Mouse (Mus musculus) brain, embryonic 18.5 days (tissue): ENCODE results near the gene Bod1l.

ENCODE experiments used
- DNase-seq: peaks from one replicate; pipeline ENCODE4 v3.0.0-alpha.2; 2012; ENCODE audit warnings: low read depth, low spot score

Bod1l gene

DNA sequence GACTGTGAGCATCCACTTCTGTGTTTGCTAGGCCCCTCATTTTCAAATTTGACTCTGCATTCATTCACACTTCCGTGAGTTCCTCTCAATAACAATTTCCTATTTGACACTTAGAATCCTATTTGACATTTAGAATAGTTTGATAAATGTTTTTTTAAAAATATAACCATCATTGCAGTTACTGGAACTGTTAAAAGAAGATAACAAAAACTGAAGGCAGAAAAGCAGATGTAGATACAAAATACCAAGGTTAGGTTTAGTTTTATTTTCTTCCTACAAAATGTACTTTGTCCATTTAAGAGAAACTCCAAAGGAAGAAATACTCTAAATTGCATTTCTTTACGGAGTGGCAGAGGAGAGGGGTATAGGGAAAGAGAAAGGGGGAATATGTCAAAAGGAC is 42.5 kb downstream of the Bod1l start:
- no peak for DNase-seq

DNA sequence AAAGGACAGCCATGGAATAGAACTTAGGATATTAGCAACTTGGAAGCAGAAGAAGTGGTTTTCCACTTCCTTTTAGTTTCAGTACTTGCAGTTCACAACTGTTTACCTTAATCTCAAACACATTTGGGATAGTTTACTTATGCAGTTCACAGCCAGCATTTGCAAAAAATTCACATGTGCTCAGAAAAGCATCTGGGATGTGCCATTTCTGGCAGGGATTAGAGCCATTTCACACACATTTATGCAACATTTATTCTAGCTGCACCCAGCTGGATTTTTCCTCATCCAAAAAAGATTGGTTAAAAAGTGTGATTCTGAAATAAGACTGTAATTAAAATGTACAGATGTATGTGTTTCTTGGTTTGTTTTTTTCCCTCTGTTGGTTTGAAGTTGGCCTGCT is 49.7 kb downstream of the Bod1l start:
- no peak for DNase-seq

DNA sequence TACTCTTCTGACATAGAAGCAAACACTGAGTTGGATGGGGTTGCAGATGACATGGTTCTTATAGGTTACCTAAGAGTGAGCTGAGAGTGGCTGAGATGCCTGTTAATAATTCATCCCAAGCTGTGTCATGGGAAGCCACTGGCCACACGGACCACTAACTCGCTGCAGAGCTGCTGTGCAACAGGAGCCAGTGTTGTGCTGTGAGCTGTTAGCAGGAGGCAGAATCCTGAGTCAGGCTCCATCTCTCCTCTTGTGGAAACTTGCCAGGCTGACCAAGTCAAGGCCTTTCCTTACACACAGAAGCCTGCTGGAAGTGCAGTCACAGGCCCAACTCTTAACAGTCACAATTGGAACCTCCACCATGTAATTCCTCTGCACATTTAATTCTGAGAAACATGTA is 53.6 kb downstream of the Bod1l start:
- DNase-seq, result no peak

DNA sequence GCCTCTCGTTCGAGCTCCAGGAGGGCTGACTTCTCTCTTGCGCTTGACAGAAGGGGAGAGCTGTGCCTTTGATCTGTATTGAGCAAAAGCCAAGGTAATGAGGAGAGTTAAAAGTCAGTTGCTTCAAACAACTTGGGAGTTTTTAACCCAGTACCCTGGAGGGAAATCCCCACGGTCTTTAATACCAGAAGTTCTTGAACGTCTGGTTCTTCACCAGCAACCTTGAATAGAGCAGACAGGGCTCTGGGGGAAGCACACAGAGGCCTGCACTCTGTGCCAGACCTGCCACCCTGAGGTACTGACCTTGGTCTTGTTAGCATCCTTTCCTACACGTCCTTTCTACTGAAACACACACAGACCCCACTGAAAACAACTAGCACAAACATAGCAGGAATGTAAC is 55.2 kb downstream of the Bod1l start:
- no peak for DNase-seq

DNA sequence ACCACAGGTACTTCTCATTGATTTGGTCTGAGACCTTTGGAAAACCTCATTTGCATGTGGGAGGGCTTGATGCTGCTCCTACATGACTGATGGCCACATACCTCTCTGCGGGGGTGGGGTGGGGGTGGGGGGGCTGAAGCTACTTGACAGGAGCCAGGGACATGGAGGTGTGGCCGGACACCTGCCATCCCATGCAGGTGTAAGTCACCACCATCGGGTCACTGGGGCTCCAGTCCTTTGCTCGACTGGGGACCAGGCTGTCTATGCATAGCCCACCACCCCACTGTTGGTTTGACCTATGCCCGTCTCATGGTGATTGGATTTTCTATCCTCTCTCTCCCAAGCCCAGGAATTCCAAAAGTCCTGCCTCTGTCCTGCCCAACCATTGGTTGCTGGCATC is 62.2 kb downstream of the Bod1l start:
- no peak for DNase-seq

DNA sequence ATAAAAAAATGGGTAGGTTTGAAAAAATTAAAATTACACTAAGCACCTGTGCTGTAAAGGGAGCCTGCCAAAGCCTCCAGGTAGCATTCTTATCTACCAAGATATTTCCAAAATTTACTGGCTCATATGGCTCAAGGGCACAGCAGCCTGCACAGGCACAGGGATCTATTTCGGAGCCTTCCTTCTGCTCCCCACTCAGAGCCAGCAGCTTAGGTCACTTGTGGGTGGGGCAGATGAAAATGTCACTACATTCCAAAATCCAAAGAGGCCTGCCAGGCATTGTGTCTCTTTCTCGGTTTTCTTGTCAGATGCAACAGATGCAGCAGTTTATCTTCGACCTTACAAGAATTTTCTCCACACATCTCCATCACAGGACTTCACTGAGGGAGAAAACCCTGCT is 64.1 kb downstream of the Bod1l start:
- no peak for DNase-seq

DNA sequence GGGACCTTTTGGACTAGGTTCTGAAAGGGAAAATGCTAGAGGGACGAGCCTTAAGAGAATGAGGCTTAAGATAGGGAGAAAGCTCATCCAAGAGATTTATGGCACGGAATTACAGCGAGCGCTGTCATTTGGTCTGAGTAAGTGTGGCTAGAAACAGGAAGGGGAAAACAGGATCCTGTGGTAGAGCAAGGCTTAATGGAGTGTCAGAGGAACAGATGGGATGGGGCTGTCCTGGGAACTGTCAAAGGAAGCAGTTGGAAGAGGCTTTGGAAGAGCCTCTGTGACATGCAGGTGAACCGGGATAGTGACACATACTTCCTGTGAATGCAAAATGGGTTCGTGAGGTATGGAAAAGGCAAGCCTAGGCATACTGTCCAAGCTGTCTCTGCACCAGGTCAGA is 68.4 kb downstream of the Bod1l start:
- DNase-seq, result no peak

DNA sequence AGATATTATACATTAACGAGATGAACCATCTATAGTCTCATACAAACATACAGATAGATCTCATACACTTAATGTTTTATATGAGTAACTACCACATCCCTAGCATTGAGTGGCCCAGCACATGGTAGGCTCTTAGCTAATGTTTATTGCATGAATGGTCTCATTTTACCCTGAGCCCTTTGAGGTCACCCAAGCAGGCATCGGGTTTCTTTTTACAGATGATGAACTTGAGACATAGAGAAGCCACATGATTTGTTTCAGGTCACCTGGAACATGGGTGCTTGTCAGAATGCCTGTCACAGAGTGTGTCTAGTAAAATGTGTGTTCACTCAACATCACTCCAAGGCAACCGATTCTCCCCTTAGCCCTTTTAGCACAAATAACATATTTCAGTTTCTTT is 68.8 kb downstream of the Bod1l start:
- no peak for DNase-seq

DNA sequence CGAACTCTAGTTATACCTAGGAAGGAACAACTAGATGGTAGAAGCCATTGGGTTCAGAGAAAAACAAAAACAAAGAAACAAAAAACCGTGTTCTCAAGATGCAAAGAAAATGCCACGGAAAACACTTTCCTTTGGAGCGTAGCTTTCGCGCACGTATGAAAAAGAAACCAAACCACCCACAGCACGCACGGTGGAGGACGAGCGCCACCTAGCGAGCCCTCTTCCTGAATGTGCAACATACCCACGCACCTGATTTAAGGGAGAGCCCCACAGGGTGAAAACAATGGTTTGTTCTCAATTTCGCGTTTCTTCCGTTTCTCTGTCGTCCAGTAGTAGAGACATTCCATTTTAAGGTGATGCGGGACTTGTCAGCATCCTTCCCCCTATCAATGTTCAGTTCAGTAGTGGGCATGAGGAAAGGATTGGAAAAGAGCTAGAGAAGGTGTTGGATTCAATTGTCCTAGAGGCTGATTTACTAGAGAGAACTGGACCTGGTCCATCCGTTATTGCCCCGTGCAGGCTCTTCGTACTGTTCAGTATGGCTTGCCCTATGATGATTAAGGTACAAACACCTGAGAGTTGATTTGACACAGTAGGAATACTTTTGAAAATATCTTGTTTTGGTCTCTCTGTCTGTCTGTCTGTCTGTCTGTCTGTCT is 75.6 kb downstream of the Bod1l start:
- peak; percentile 68 for DNase-seq

DNA sequence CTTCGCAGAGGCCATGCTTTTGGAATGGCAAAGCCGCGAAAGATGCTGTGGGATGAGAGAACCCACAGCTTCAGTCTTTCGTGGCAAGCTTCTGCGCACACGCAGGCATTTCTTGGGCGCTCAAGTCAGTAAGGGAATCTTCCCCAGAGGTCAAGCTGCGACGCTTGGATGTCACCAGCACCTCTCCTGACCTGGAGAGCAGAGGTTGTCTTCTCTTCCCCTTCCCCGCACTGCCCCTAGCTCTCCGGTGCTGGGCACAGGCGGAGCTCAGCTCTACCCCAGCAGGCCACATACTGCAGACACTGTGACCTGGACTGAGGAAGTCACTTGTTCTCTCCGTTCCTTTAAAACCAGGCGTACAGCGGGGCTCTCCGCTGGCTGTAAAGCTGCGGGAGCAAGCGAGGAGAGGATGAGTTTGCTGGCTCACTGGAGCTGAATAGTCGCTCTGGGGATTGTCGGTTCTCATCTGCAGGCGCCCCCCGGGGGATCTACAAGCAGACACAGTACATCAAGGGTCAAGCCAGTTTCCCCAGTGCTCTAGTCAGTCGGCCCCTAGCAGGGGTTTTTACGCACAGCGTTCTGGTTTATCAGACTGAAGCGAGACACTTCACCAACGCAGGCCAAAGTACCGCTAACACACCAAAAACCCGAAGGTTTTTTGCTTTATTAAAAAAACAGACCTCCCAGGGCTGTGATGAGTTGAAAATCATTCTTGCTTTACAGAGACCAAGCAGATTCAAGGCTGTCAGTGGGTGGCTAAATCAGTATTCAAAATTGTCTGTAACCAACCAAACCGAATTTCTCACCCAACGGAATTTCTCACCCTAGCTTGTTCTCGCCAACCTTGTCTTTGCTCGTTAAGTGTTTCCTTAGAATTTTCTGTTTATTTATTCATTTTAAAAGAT is 76.6 kb downstream of the Bod1l start:
- DNase-seq, result no peak

DNA sequence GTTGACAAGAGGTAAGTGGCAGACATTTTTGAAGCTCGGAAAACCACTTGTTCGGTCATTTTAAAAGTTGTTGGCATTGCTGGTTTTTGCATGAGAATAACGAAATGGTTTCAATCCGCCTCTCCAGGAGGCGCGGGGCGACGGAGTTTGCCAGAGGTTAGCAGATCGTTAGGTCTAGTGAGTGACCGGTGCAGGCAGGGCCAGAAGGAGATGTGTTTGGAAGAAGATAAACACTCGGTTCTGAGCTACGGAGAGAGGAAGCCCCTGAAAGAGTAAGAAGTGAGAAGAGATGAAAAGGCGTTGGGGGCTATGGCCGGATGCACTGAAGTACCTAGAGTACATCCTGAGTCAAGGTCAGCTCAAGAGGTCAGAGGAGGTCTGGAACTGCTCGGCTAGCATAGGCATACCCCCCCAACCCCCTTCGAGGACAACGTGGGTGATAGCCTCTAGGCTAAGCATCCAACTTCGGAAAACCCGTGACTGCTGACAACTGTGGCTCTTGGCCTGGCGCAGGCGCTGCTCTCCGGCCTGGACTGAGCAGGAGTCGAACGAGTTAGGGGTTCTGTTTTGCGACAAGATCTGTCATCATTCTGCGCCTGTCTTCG is 77.6 kb downstream of the Bod1l start:
- DNase-seq, result no peak

DNA sequence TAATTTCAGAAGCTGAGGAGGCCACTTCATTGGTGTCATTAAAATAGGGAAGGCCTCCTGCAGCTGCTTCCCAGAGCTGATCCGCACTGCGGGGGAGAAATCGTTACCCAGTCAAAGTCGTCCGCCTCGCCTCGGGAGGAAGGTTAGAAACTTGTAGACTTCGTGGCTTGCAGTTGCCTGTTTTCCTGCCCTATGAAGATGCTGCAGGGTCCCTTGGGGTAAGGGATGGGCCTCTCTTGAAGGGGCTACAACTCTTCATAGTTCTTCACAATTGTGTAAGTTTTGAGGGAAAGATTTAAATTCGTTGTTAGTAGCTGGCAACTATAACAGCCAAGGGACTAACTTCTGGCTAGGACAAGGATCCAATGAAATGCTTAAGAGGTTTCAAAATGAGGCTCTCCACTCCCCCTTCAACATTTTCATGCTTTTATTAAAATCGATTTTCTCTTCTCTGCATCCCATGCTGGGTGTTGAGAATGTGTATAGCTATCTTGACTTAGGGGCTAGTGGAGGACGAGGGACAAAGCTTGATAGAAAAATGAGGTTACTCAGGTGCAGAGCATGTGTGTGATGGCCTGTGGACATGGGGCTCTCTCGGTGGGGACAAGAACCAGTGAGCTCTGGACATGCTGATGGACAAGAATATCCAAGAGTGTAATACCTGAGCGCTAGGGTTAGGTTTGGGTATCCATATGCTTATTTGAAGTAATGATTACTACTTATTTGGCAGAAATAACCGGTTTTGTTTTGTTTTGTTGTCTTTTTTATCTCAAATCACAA is 78.3 kb downstream of the Bod1l start:
- DNase-seq, result no peak

DNA sequence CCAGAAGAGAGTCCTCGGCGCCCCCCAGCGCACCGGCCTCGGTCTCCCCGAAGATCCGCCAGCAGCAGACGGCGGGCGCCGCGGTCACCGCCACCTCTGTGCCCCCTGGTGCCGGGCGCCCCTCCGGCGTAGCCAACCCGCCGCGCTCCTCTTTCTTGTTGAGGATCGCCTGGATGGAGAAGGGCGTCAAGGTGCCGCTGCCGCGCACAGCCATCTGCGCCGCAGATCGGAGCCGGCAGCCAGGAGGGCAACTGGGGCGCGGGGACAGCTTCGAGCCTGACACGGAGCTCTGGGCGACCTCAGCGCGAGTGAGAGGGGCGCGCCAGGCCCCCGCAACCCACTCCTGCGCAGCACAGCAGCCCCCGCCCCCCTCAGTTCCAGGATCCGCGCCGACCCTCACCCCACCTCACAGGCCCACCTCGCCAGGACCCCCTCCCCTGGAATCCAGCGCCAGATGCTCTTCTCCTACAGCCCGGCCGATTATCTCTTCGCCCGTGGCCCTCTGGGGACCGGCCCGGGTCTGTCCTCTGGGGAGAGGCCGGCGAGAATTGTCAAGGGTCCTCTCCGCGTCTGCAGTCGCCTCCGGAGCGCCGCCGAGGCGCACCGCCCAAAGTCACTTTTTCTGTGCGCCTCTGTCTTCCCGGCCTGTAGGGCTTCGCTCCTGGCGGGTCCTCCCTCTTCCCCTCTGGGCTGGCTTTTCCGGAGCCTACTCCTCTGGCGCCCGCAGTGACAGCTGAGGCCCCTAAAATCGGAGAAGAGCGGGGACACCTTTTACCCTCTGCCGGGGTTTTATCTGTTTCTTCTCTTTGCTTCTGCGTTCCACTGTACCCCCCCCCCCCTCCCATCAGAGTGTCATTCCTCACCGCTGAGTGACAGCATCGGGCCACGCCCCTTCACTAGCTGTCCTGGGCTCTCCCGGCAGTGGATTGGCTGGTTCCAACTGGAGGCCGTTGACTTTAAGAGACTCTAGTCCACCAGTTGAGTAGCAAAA is 80.1 kb downstream of the Bod1l start, which contains the start of gene Nkx3-2:
TSS of gene Nkx3-2 (minus strand) at position 771 of the 991 bp plus-strand sequence.
- no peak for DNase-seq

DNA sequence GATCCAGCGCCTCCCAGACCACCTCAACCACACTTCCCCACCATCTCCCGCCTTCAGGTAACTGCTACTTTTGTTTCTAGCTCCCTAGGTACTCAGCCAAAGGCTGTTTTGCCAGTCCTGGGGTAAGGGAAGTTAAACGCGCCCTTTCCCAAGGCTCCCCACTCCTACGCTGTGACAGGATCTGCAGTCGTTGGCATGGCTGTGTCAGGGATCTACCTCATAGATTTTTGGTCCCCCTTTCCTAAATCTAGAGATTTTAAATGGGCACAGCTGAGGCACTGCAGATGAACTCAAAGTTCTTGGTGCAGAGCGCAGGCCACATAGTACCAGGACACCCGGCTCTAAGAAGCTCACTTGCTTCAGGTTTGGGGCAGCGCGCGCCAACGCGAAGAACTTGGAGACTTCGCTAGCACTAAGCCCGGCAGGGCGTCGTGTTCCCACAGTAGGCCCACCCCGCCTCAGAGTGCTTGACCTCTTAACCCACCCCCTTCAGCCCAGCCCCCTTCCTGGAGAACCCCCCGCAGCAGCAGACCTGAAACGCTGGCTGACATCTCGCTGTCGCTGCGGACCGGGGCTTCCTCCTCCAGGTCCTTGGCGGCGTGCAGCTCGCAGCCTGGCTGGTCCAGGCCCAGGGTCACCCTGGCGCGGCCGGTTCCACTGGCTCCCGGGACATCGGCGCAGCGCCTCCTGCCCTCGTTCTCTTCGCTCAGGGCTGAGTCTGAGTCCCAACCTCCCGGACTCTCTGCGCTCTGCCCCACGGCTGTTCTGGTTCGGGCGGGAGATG is 81.0 kb downstream of the Bod1l start:
- no peak for DNase-seq

DNA sequence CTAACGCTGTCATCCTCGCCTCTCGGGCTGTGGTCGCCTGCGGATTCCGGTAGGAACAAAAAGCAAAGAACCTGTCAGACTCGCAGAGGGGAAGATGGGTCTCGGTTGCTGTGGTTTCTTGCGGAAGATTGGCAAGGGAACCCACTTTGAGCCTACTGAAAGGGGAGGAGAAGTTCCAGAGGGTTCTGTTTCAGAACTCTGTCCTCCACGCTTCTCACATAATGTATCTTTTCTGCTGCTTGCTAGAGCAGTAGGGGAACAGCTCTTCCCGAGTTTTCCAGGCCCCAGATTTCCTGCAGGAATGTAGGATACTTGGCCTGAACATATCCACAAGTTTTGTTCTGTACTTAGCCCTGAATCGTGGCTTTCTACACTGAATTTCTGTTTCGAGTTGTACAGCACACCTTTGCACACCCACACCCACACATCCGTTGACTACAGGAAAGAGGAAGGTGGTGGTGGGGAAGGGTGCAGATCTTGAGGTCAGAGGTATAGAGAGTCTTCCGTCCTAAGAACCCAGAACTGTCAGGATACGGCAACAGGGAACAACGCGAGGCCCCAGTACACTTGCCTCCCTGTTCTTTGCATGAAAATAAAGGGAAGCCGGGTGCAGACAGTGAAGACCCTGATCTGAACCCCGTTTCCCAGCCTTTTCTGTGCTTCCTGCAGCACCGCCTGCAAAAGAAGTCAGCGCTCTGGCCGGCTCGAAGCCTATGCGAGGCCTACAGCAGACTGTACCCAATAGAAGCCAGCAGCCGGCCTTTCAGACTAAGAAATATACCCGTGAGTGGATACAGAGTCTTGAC is 81.8 kb downstream of the Bod1l start:
- DNase-seq, result no peak

DNA sequence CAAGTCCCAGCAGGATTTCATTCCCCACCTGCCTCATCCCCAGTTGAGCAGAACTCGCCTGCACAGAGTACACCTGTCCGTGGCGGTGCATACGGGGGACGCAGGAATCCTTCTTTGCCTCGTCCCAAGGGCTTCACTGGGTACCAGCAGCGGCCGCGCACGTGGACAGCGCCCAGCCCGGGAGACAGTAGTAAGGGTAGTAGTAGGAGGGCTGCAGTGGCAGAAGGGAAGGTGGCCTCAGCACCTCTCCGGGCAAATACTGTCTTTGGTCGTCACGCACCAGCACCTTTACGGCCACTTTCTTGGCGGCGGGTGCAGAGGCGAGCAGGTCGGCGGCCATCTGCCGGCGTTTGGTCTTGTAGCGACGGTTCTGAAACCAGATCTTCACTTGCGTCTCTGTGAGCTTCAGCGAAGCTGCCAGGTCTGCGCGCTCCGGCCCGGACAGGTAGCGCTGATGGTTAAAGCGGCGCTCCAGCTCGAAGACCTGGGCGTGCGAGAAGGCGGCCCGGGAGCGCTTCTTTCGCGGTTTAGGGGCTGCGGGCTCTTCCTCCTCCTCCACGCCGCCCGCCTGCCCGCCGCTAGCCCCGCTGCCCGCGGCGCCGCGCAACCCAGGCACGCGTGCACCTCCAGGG is 82.5 kb downstream of the Bod1l start:
- no peak for DNase-seq

DNA sequence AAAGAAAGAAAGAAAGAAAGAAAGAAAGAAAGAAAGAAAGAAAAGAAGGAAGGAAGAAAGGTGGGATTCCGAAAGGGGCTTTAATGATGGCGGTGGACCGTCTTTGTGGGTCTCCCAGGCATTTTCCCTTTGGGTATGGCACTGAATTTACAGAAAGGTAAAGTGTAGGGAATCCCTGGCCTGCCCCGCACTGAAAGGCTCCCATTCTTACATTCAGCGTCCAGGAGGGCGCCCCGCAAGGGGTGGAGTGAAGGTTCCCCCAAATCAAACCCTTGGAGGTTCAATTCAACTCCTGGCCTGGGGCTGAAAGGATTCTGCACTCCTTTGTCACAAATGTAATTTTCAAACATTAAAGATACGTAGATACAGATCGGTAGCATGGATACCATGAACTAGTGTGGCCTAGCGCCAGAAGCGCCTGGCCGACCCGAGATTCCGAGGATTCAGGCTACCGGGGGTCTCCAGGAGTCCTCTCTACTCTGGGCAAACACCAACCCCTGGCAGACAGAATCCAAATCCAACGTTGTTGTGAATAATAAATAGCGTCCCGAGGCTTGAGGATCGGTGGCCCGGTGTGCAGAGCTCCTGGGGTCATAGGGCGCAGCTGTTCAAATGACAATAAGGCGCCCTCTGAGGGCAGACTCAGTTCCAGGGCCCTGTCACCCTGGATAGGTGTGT is 83.1 kb downstream of the Bod1l start:
- no peak for DNase-seq

DNA sequence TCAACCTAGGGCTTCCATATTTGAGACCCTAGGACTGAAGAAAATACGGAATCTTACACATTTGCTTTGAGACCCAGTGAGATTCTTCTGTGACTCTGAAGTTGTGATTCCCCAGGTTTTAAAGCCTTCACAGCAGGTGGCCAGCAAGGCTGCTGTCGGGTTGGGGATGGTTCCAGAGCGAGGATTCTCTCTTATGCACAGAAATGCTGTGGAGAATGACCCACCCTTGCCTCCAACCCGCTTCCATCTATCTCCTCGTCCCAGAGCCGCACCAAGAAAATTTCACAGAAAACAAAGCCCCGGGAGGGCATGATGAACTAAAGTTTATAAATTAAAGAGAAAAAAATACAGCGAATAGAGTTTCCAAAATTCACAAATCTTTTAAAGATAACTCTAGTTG is 84.0 kb downstream of the Bod1l start:
- DNase-seq, result no peak
